Mouse (Mus musculus): ENCODE data around the gene Tsfm. TPM values are rescaled to one million over a fixed set of nuclear protein-coding genes. Genes with fewer than 3 reads are reported as not detected.

Gene Tsfm
- polyA plus RNA-seq, 1 experiment from 2014 or later = 42.3 TPM

DNA sequence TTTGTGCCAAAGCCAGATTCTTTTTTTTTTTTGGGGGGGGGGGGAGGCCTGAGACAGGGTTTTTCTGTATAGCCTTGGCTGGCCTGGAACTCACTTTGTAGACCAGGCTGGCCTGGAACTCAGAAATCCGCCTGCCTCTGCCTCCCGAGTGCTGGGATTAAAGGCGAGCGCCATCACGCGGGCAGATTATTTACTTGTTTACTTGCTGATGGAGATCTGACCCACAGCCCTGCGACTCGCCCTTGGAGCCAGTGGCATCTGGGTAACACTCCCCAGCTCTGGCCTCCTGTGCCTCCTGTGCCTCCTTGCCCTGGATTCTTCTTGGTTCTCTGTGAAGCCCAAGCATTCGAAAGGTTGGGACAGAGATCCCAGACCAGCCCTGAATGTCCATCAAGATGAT lies 45.1 kb downstream of the Tsfm start:
- no peaks in the 10 kb centered on the region for H3K27me3 ChIP-seq (replicated peaks; ENCODE audit: insufficient read depth, low read length)
- H3K27ac ChIP-seq (ENCODE audit: low read length) = peak overlapping the region; percentile 82
- ATAC-seq (no peak), DNase-seq (ENCODE audit: low spot score) (no peak)
- H3K4me3 ChIP-seq (ENCODE audit: low read depth, low read length) = no peak overlapping the region
- peak overlapping the region; percentile 5; the same call in 1 of the 2 replicates for H3K4me2 ChIP-seq (replicated peaks; ENCODE audit: low read depth, low read length)
- H3K4me1 ChIP-seq (ENCODE audit: insufficient read depth, low read depth, low read length) = peaks cover 69% of the 10 kb centered on the region
- H3K36me3 ChIP-seq (ENCODE audit: insufficient read depth, low read length) = no peaks in the 10 kb centered on the region
- no peaks in the 10 kb centered on the region for H3K9me3 ChIP-seq (ENCODE audit: low read length)
- 78% methylated on average over 9 of the region's 9 CpGs for WGBS
- no peak for TF ChIP-seq EP300 (IDR thresholded peaks at IDR 0.05)
- TF ChIP-seq CTCF (IDR thresholded peaks at IDR 0.05) = no peak
- H3K9ac ChIP-seq (replicated peaks; ENCODE audit: low read depth) = no peak overlapping the region; the same call in 1 of the 2 replicates

DNA sequence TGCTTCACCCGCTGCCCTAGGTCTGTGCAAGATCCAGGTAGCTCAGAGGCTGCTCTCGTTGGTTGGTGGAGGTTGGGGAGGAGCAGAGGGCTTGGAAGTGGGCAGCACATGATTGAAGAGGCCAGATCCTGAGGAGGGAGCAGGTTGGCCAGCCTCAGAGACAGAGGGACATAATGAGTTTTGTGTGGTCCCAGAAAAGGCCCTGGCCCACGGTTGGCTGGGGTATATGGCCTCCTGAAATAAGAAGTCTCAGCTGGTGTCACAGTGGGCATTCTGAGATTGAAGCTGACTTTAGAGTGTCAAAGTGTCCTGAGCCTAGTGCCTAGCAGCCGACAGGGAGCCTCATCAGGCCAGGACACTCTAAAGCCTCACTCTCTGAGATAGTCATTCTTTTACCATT lies 45.5 kb downstream of the Tsfm start:
- ATAC-seq (no peak), DNase-seq (ENCODE audit: low spot score) (peak; percentile 4)
- peak overlapping the region; percentile 82 for H3K27ac ChIP-seq (ENCODE audit: low read length)
- no peaks in the 10 kb centered on the region for H3K9me3 ChIP-seq (ENCODE audit: low read length)
- no peaks in the 10 kb centered on the region for H3K36me3 ChIP-seq (ENCODE audit: insufficient read depth, low read length)
- H3K27me3 ChIP-seq (replicated peaks; ENCODE audit: insufficient read depth, low read length) = no peaks in the 10 kb centered on the region
- no peak overlapping the region for H3K9ac ChIP-seq (replicated peaks; ENCODE audit: low read depth)
- 56% methylated on average over 4 of the region's 4 CpGs for WGBS
- peak overlapping the region; percentile 80 for H3K4me2 ChIP-seq (replicated peaks; ENCODE audit: low read depth, low read length)
- TF ChIP-seq CTCF (IDR thresholded peaks at IDR 0.05) = no peak
- TF ChIP-seq EP300 (IDR thresholded peaks at IDR 0.05) = no peak
- peaks cover 68% of the 10 kb centered on the region for H3K4me1 ChIP-seq (ENCODE audit: insufficient read depth, low read depth, low read length)
- no peak overlapping the region for H3K4me3 ChIP-seq (ENCODE audit: low read depth, low read length)

DNA sequence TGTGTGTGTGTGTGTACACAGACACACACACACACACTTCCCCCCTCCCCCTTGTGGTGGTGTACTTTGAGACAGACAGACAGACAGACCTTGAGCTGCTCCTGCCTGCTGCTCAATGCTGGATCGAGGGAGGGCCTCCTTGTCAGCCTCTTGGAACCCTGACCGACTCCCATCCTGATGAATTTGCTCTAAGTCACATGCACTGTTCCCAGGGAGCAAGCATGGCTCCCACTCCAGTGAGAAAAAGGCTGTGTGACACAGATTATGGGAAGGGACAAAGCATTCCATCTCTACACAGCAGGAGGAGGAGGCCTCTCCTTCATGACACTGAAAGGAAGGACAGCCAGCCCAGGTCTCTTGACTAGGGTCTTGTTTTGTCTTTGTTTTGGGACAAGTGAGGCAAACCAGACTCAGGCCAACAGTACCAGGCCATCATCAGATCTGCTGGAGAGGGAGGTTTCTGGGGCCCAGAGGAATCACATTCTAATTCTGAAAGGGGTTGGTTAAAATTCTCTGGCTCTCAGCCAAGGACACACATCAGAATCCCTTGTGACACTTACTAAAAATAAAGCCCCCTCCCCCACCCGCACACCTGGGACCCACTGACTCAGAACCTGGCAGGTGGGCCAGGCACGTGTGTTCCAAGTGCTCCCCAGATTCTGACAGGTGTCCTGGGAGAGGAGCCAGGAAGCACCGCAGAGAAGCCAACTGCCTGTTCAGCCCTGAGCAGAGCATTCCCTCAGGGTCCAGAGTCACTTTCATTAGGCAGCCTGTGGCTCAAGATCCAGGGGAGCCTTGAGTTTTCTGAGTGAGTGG lies 46.2 kb downstream of the Tsfm start:
- Histone ChIP-seq H3K27ac (ENCODE audit: low read length) (peak overlapping the region; percentile 82), H3K9ac (replicated peaks; ENCODE audit: low read depth) (no peak overlapping the region), H3K9me3 (ENCODE audit: low read length) (no peaks in the 10 kb centered on the region), H3K4me3 (ENCODE audit: low read depth, low read length) (0 out of 2 replicates have a peak overlapping the region, but pooled peaks have one; percentile 5), H3K36me3 (ENCODE audit: insufficient read depth, low read length) (no peaks in the 10 kb centered on the region), H3K4me2 (replicated peaks; ENCODE audit: low read depth, low read length) (peak overlapping the region; percentile 80), H3K4me1 (ENCODE audit: insufficient read depth, low read depth, low read length) (peaks cover 68% of the 10 kb centered on the region), H3K27me3 (replicated peaks; ENCODE audit: insufficient read depth, low read length) (no peaks in the 10 kb centered on the region)
- no peak for TF ChIP-seq EP300 (IDR thresholded peaks at IDR 0.05)
- TF ChIP-seq CTCF (IDR thresholded peaks at IDR 0.05) = no peak
- ATAC-seq (no peak), DNase-seq (ENCODE audit: low spot score) (peak; percentile 12)
- 11% methylated on average over 5 of the region's 5 CpGs for WGBS

DNA sequence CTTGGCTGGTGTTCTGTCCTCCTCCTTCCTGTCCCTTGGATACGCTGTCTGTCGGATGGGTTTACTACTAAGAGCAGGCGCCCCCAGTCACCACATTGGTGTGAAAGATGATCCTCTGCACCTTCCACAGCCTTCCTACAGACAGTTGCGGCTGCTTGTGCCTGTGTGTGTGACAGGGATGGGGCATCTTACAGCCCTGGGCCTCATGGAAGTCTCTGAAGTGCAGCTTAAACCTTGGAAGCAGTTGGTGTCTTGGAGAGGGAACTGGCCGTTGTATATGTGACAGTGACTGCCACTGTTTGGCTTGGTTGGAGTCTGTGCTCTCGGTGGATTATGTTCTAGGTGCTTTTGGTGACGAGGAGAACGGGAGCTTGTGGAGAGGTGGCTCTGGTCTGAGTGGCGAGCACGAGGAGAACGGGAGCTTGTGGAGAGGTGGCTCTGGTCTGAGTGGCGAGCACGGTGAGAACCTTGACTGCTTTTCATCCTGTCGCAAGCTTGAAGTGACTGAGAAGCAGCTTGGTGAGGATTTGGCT lies 47.4 kb downstream of the Tsfm start:
- peak overlapping the region; percentile 80 for H3K4me2 ChIP-seq (replicated peaks; ENCODE audit: low read depth, low read length)
- ATAC-seq (no peak), DNase-seq (ENCODE audit: low spot score) (no peak)
- peaks cover 62% of the 10 kb centered on the region for H3K4me1 ChIP-seq (ENCODE audit: insufficient read depth, low read depth, low read length)
- H3K4me3 ChIP-seq (ENCODE audit: low read depth, low read length) = peak overlapping the region; percentile 98
- peak overlapping the region; percentile 82 for H3K27ac ChIP-seq (ENCODE audit: low read length)
- H3K27me3 ChIP-seq (replicated peaks; ENCODE audit: insufficient read depth, low read length) = no peaks in the 10 kb centered on the region
- peak overlapping the region; percentile 39; the same call in 1 of the 2 replicates for H3K9ac ChIP-seq (replicated peaks; ENCODE audit: low read depth)
- 16% methylated on average over 14 of the region's 14 CpGs for WGBS
- H3K9me3 ChIP-seq (ENCODE audit: low read length) = no peaks in the 10 kb centered on the region
- no peak for TF ChIP-seq CTCF (IDR thresholded peaks at IDR 0.05)
- TF ChIP-seq EP300 (IDR thresholded peaks at IDR 0.05) = no peak
- no peaks in the 10 kb centered on the region for H3K36me3 ChIP-seq (ENCODE audit: insufficient read depth, low read length)

DNA sequence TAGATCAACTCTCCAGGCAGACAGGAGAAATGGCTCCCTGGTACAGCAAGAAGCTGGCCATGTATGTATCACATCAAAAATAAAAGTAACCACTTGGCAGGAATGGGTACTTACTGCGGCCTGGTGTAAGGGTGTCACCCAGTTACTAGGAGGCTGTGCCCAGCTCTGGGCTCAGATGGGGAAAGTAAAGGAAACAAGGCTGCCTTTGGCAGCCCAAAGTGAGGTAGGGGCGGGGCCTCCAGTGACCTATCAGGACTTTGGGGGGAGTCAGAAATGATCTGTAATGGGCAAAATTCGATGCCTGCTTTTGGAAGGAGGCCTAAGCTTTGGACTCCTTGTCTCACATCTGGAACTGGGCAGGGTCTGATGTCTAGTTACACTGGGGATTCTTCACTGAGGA lies 48.9 kb downstream of the Tsfm start:
- ATAC-seq = no peak
- WGBS = 28% methylated on average over 3 of the region's 3 CpGs

DNA sequence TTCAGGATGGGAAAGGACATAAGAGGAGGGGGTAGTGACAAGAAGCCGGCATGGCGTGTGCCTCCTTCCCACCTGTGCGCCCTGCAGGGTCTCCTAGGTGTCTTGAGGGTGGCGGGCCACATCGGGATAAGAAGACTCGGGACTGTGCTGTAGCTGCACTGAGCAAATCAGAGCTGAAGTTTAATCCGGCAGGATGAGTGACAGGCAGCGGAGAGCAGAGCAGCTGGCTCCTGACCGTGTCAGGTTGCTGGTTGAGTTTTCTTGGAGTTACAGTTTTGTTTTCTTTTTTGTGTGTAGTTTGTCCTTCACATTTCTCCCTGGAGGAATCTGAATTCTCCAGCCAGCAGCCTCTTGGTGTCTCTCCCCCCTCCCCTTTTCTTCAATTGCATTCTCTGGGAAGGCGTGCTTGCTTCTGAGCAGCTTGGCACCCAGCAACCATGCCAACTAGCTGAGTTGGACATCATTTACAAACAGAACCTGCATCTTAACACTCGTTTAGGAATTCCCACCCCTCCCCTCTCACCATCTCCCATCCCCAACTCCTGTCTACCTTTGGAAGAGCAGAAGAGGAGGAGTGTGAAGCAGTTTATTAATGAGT lies 49.6 kb downstream of the Tsfm start:
- ATAC-seq (no peak), DNase-seq (ENCODE audit: low spot score) (no peak)
- H3K9ac ChIP-seq (replicated peaks; ENCODE audit: low read depth) = peak overlapping the region; percentile 99
- no peaks in the 10 kb centered on the region for H3K27me3 ChIP-seq (replicated peaks; ENCODE audit: insufficient read depth, low read length)
- no peak for TF ChIP-seq CTCF (IDR thresholded peaks at IDR 0.05)
- TF ChIP-seq EP300 (IDR thresholded peaks at IDR 0.05) = no peak
- peak overlapping the region; percentile 98 for H3K4me3 ChIP-seq (ENCODE audit: low read depth, low read length)
- H3K4me2 ChIP-seq (replicated peaks; ENCODE audit: low read depth, low read length) = peak overlapping the region; percentile 80
- H3K9me3 ChIP-seq (ENCODE audit: low read length) = no peaks in the 10 kb centered on the region
- WGBS = 11% methylated on average over 11 of the region's 11 CpGs
- no peaks in the 10 kb centered on the region for H3K36me3 ChIP-seq (ENCODE audit: insufficient read depth, low read length)
- peak overlapping the region; percentile 100 for H3K27ac ChIP-seq (ENCODE audit: low read length)
- peaks cover 41% of the 10 kb centered on the region for H3K4me1 ChIP-seq (ENCODE audit: insufficient read depth, low read depth, low read length)

More for the DNA sequence above, 48.9 kb downstream of the Tsfm start:
- Histone ChIP-seq H3K4me2 (replicated peaks; ENCODE audit: low read depth, low read length) (peak overlapping the region; percentile 80), H3K9me3 (ENCODE audit: low read length) (no peaks in the 10 kb centered on the region), H3K27me3 (replicated peaks; ENCODE audit: insufficient read depth, low read length) (no peaks in the 10 kb centered on the region), H3K9ac (replicated peaks; ENCODE audit: low read depth) (peak overlapping the region; percentile 99; the same call in 1 of the 2 replicates), H3K4me1 (ENCODE audit: insufficient read depth, low read depth, low read length) (peaks cover 48% of the 10 kb centered on the region), H3K4me3 (ENCODE audit: low read depth, low read length) (peak overlapping the region; percentile 98), H3K36me3 (ENCODE audit: insufficient read depth, low read length) (no peaks in the 10 kb centered on the region), H3K27ac (ENCODE audit: low read length) (peak overlapping the region; percentile 100; the same call in 1 of the 2 replicates)
- TF ChIP-seq EP300 (IDR thresholded peaks at IDR 0.05) (no peak), CTCF (IDR thresholded peaks at IDR 0.05) (no peak)
- DNase-seq (ENCODE audit: low spot score) = no peak
